Mouse (Mus musculus) effector memory CD4-positive, alpha-beta T cell, adult 7 months (primary cell): ENCODE measurements around the gene Rragc. TPM values are rescaled to one million over a fixed set of nuclear protein-coding genes. Genes with fewer than 3 reads are reported as not detected.

ENCODE experiments used
- polyA plus RNA-seq: library from polyadenylated mRNA; unstranded; fragments of 100-300 nt; shearing (Covaris generic); gene quantifications from one replicate; pipeline ENCODE4 v1.2.1, GENCODE M21; 2017

The Rragc gene
- polyA plus RNA-seq = 52.9 TPM

GRCm38 (mm10) chr4:123916748-123917547, at the start of gene Rragc:
TSS of gene Rragc (plus strand) at chr4:123917446.

DNA sequence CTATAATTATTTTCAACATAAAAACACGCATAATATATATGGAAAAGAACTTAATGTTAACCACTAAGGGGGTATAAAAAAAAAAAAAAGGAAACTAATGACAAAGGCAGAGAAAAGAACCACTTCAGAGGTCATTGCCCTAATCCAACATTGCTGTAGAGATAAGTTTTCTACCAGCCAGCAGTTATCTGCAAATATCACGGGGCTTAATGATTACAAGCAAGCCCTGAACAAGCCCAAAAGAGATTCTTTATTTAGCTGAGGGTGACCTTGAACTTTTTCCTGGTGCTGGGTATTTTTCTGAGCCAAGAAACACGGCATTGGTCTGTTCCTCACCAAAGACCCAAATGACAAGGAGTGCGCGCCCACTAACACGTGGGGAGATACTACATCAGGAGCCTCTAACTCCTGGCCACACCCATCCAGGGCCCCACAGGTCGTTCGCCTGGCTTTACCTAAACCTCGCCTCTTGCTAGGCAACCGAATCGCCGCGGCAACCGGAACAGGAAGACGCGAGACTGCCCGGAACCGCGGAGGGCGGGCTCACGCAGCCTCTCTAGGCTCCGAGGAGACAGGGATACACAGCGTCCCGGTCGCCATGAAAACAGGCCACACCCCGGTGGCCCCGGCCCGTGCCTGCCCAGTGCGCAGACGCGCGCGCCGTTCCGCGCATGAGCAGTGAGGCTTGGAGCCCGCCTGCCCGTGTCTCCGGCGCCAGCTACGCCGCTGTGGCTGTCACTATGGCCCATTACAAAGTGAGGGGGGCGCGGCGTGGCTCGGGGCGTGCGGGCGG, 12.7 kb upstream of the Rragc start, which contains the start of gene Mycbp:
Mycbp (plus strand) TSS at position 500 of the 793 bp plus-strand sequence.

GRCm38 (mm10) chr4:123917548-123918140, 398 bp downstream of the Rragc start, which contains the start of gene 4930535I16Rik:
TSS of gene 4930535I16Rik (minus strand) at chr4:123918022.

Other genes starting within 250 kb of the Rragc start
- 112 TPM for gene Macf1, start 233.1 kb upstream of the Rragc start, polyA plus RNA-seq
- 58.4 TPM for gene Ndufs5, start 199.2 kb upstream of the Rragc start, polyA plus RNA-seq
- 113 TPM for gene Akirin1, start 167.1 kb upstream of the Rragc start, polyA plus RNA-seq
- 0.71 TPM for gene Rhbdl2, start 129.6 kb upstream of the Rragc start, polyA plus RNA-seq
- gene 4933427I04Rik, start 57.8 kb upstream of the Rragc start, polyA plus RNA-seq = 0.34 TPM
- gene Mycbp, start 12.6 kb upstream of the Rragc start, polyA plus RNA-seq = 13.6 TPM
- gene 4930535I16Rik, start 576 bp downstream of the Rragc start, polyA plus RNA-seq = not detected